Mouse (Mus musculus): Measurements from ENCODE around the gene Arhgap30. TPM values are rescaled to one million over a fixed set of nuclear protein-coding genes. Genes with fewer than 3 reads are reported as not detected.

Gene Arhgap30
- 2.2 TPM for polyA plus RNA-seq (2015; fragmentation: Illumina TruSeq; extraction: RNeasy Lipid Tissue Mini Kit (QIAGEN cat#74804); ENCODE audit: low read depth, low replicate concordance)

GRCm38 (mm10) chr1:171388376-171389102 is at the start of gene Arhgap30:
Gene Arhgap30 (plus strand): TSS chr1:171388954.

GRCm38 (mm10) chr1:171345225-171346094 is 43.3 kb upstream of the Arhgap30 start, which contains the start of the genes Nit1 and Pfdn2:
Gene Nit1 (minus strand): TSS chr1:171345646.
Gene Pfdn2 (plus strand): TSS chr1:171345670.

GRCm38 (mm10) chr1:171360656-171361055 is 28.1 kb upstream of the Arhgap30 start, which contains the start of gene Klhdc9:
Gene Klhdc9 (minus strand): TSS chr1:171360798.

GRCm38 (mm10) chr1:171369845-171370556 is 18.8 kb upstream of the Arhgap30 start, which contains the start of gene Nectin4:
Gene Nectin4 (plus strand): TSS chr1:171370099.

DNA sequence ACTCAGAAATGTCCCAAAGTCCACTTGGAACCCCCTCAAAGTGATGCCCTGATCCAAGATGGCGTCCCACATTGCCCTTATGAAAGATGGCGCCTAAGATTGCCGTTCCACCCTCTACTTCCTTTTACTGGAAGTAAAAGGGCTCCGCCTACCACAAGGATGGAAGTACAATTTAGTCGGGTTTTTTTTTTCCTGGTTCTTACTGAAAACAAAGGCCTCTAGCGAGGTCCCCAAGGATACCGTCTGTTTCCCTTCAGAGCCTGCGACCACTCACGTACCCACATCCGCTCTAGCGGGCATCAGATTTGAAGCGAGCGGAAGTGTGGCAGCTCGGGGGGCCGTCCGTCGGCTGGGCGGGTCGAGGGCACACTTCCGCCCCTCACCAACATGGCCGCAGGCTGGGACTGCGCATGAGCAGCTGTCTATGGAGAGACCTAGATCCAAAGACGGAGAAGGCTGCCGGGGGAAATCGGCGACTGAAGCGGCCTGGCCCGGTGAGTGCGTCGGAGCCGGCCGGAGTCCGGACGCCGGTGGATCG is 22.3 kb downstream of the Arhgap30 start, which contains the start of gene Usf1:
Gene Usf1 (plus strand): TSS at position 367 of the 538 bp plus-strand sequence.

DNA sequence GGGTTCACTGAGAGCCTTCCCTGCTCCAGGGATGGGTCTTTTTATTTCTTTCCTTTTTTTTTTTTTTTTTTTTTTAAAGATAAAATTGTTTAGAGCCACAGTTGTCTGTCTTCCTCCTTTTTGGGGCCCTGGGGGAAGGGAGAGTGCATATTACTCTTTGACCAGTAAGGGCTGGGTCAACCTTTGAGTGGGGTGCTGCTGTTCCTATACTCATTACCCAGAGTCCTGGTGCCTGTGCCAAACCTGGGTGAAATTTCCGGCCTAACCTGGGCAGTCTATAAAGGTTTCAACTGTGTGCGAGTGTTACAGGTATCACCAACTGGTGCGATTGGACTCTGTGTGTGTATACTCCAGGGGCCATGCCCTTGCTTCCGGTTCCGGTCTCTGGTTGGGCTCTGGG is 29.9 kb downstream of the Arhgap30 start, which contains the start of gene Tstd1:
Gene Tstd1 (plus strand): TSS at position 213 of the 400 bp plus-strand sequence.

DNA sequence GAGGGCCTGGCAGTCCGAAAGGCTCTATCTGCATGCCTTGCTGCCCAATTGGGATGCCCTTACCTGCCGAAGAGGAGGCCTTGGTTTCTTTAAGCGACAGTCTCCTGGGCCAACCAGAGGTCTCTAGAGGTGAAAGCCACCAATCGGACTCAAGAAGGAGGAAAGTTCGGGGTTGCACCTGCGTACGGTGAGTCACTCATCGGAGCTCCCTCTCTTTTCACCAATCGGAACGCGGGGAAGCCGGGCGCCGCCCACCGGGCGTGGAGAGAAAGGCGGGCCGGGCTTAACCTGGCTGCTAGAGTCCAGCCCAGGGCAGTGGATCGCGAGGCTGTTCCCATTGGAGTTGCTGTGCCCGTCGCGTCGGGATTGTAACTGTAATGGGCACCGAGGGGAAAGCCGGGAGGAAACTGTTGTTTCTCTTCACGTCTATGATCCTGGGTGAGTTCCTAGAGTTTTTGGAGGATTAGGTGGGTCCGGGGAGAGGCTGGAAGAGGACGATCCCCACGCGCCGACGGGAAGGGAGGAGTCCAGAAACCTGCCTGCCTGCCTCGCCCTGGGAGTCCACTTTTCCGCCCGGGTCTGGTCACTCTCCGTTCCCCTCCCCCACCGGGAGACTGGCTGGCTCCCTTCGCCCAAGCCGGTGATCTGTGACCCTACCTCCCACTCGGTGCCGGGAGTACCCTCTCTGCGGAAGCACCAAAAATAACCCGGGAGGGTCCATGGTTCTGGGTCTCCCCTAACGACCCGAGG is 48.7 kb downstream of the Arhgap30 start, which contains the start of gene F11r:
Gene F11r (plus strand): TSS at position 272 of the 750 bp plus-strand sequence.

Other genes with a start within 250 kb of the Arhgap30 start
- 136 TPM for gene Sdhc, start 238.4 kb upstream of the Arhgap30 start, polyA plus RNA-seq (2015; fragmentation: Illumina TruSeq; extraction: RNeasy Lipid Tissue Mini Kit (QIAGEN cat#74804); ENCODE audit: low read depth, low replicate concordance)
- not detected for gene Mpz, start 238.2 kb upstream of the Arhgap30 start, polyA plus RNA-seq (2015; fragmentation: Illumina TruSeq; extraction: RNeasy Lipid Tissue Mini Kit (QIAGEN cat#74804); ENCODE audit: low read depth, low replicate concordance)
- gene Pcp4l1, start 192.7 kb upstream of the Arhgap30 start, polyA plus RNA-seq (2015; fragmentation: Illumina TruSeq; extraction: RNeasy Lipid Tissue Mini Kit (QIAGEN cat#74804); ENCODE audit: low read depth, low replicate concordance): 282 TPM
- gene Nr1i3, start 175.0 kb upstream of the Arhgap30 start, polyA plus RNA-seq (2015; fragmentation: Illumina TruSeq; extraction: RNeasy Lipid Tissue Mini Kit (QIAGEN cat#74804); ENCODE audit: low read depth, low replicate concordance): 0.48 TPM
- gene Tomm40l, start 166.4 kb upstream of the Arhgap30 start, polyA plus RNA-seq (2015; fragmentation: Illumina TruSeq; extraction: RNeasy Lipid Tissue Mini Kit (QIAGEN cat#74804); ENCODE audit: low read depth, low replicate concordance): 118 TPM
- gene Apoa2, start 163.9 kb upstream of the Arhgap30 start, polyA plus RNA-seq (2015; fragmentation: Illumina TruSeq; extraction: RNeasy Lipid Tissue Mini Kit (QIAGEN cat#74804); ENCODE audit: low read depth, low replicate concordance): 6.9 TPM
- gene Fcer1g, start 154.6 kb upstream of the Arhgap30 start, polyA plus RNA-seq (2015; fragmentation: Illumina TruSeq; extraction: RNeasy Lipid Tissue Mini Kit (QIAGEN cat#74804); ENCODE audit: low read depth, low replicate concordance): 35.4 TPM
- 15.3 TPM for gene Adamts4, start 138.5 kb upstream of the Arhgap30 start, polyA plus RNA-seq (2015; fragmentation: Illumina TruSeq; extraction: RNeasy Lipid Tissue Mini Kit (QIAGEN cat#74804); ENCODE audit: low read depth, low replicate concordance)
- 322 TPM for gene Ndufs2, start 137.6 kb upstream of the Arhgap30 start, polyA plus RNA-seq (2015; fragmentation: Illumina TruSeq; extraction: RNeasy Lipid Tissue Mini Kit (QIAGEN cat#74804); ENCODE audit: low read depth, low replicate concordance)
- 44.0 TPM for gene B4galt3, start 118.6 kb upstream of the Arhgap30 start, polyA plus RNA-seq (2015; fragmentation: Illumina TruSeq; extraction: RNeasy Lipid Tissue Mini Kit (QIAGEN cat#74804); ENCODE audit: low read depth, low replicate concordance)
- gene Ppox, start 107.8 kb upstream of the Arhgap30 start, polyA plus RNA-seq (2015; fragmentation: Illumina TruSeq; extraction: RNeasy Lipid Tissue Mini Kit (QIAGEN cat#74804); ENCODE audit: low read depth, low replicate concordance): 35.3 TPM
- gene Usp21, start 101.0 kb upstream of the Arhgap30 start, polyA plus RNA-seq (2015; fragmentation: Illumina TruSeq; extraction: RNeasy Lipid Tissue Mini Kit (QIAGEN cat#74804); ENCODE audit: low read depth, low replicate concordance): 47.5 TPM
- gene Ufc1, start 93.9 kb upstream of the Arhgap30 start, polyA plus RNA-seq (2015; fragmentation: Illumina TruSeq; extraction: RNeasy Lipid Tissue Mini Kit (QIAGEN cat#74804); ENCODE audit: low read depth, low replicate concordance): 187 TPM
- gene Dedd, start 59.8 kb upstream of the Arhgap30 start, polyA plus RNA-seq (2015; fragmentation: Illumina TruSeq; extraction: RNeasy Lipid Tissue Mini Kit (QIAGEN cat#74804); ENCODE audit: low read depth, low replicate concordance): 42.7 TPM
- gene Nit1, start 43.3 kb upstream of the Arhgap30 start, polyA plus RNA-seq (2015; fragmentation: Illumina TruSeq; extraction: RNeasy Lipid Tissue Mini Kit (QIAGEN cat#74804); ENCODE audit: low read depth, low replicate concordance): 59.9 TPM
- gene Pfdn2, start 43.3 kb upstream of the Arhgap30 start, polyA plus RNA-seq (2015; fragmentation: Illumina TruSeq; extraction: RNeasy Lipid Tissue Mini Kit (QIAGEN cat#74804); ENCODE audit: low read depth, low replicate concordance): 221 TPM
- 5.8 TPM for gene Klhdc9, start 28.2 kb upstream of the Arhgap30 start, polyA plus RNA-seq (2015; fragmentation: Illumina TruSeq; extraction: RNeasy Lipid Tissue Mini Kit (QIAGEN cat#74804); ENCODE audit: low read depth, low replicate concordance)
- 4.8 TPM for gene Nectin4, start 18.9 kb upstream of the Arhgap30 start, polyA plus RNA-seq (2015; fragmentation: Illumina TruSeq; extraction: RNeasy Lipid Tissue Mini Kit (QIAGEN cat#74804); ENCODE audit: low read depth, low replicate concordance)
- gene Usf1, start 22.4 kb downstream of the Arhgap30 start, polyA plus RNA-seq (2015; fragmentation: Illumina TruSeq; extraction: RNeasy Lipid Tissue Mini Kit (QIAGEN cat#74804); ENCODE audit: low read depth, low replicate concordance): 125 TPM
- gene Tstd1, start 29.9 kb downstream of the Arhgap30 start, polyA plus RNA-seq (2015; fragmentation: Illumina TruSeq; extraction: RNeasy Lipid Tissue Mini Kit (QIAGEN cat#74804); ENCODE audit: low read depth, low replicate concordance): not detected
- 10.4 TPM for gene F11r, start 48.6 kb downstream of the Arhgap30 start, polyA plus RNA-seq (2015; fragmentation: Illumina TruSeq; extraction: RNeasy Lipid Tissue Mini Kit (QIAGEN cat#74804); ENCODE audit: low read depth, low replicate concordance)
- gene Alyref2, start 114.5 kb downstream of the Arhgap30 start, polyA plus RNA-seq (2015; fragmentation: Illumina TruSeq; extraction: RNeasy Lipid Tissue Mini Kit (QIAGEN cat#74804); ENCODE audit: low read depth, low replicate concordance): 6.3 TPM
- not detected for gene Itln1, start 146.3 kb downstream of the Arhgap30 start, polyA plus RNA-seq (2015; fragmentation: Illumina TruSeq; extraction: RNeasy Lipid Tissue Mini Kit (QIAGEN cat#74804); ENCODE audit: low read depth, low replicate concordance)
- gene Cd244a, start 170.2 kb downstream of the Arhgap30 start, polyA plus RNA-seq (2015; fragmentation: Illumina TruSeq; extraction: RNeasy Lipid Tissue Mini Kit (QIAGEN cat#74804); ENCODE audit: low read depth, low replicate concordance): not detected
- 0.21 TPM for gene Ly9, start 218.5 kb downstream of the Arhgap30 start, polyA plus RNA-seq (2015; fragmentation: Illumina TruSeq; extraction: RNeasy Lipid Tissue Mini Kit (QIAGEN cat#74804); ENCODE audit: low read depth, low replicate concordance)